Mouse (Mus musculus) liver, embryonic 14.5 days (tissue): ENCODE results near the gene Idh1. TPM values are rescaled to one million over a fixed set of nuclear protein-coding genes. Genes with fewer than 3 reads are reported as not detected.

Source experiments
- ATAC-seq: fragments of 200-750 bp; cut with Nextera tagmentation; 2 replicates; pipeline ENCODE4 v1.8.0; 2017; ENCODE audit warnings: moderate number of reproducible peaks, mild to moderate bottlenecking, moderate library complexity; ENCODE audit not compliant: insufficient read depth
- DNase-seq, 3 experiments: peaks; one replicate each; pipeline ENCODE4 v3.0.0-alpha.2; 2012 to 2013; ENCODE audit warnings: low read depth in 3 of 3, low spot score in 3 of 3
- H3K27ac ChIP-seq: fragments of 300-500 bp; sonication (generic); 2 replicates; pipeline ENCODE4 v1.5.1; 2014; ENCODE audit warnings: moderate library complexity, mild to moderate bottlenecking, control low read depth, inconsistent platforms
- H3K27me3 ChIP-seq: fragments of 300-500 bp; sonication (generic); 2 replicates; pipeline ENCODE4 v1.6.1; 2014; ENCODE audit warnings: mild to moderate bottlenecking, low read length, moderate library complexity; ENCODE audit not compliant: control insufficient read depth, insufficient read depth
- H3K36me3 ChIP-seq: fragments of 300-500 bp; sonication (generic); replicated peaks from 2 replicates; pipeline ENCODE4 v1.6.1; 2014; ENCODE audit warnings: low read depth; ENCODE audit not compliant: control insufficient read depth, insufficient read depth
- H3K4me1 ChIP-seq, 2 experiments: fragments of 200-500 bp in 1 of 2; fragments of 300-500 bp in 1 of 2; sonication (generic) in 1 of 2; replicated peaks; 2 replicates each; pipeline ENCODE4 v1.6.1; 2012 to 2014; ENCODE audit warnings: antibody characterized with exemption in 1 of 2, inconsistent platforms in 1 of 2, low read length in 1 of 2; ENCODE audit not compliant: control insufficient read depth in 2 of 2, insufficient read depth in 2 of 2
- H3K4me2 ChIP-seq: fragments of 300-500 bp; sonication (generic); 2 replicates; pipeline ENCODE4 v1.6.1; 2014; ENCODE audit warnings: low read depth, mild to moderate bottlenecking, control low read depth, moderate library complexity
- H3K4me3 ChIP-seq, 2 experiments: fragments of 200-500 bp in 1 of 2; fragments of 300-500 bp in 1 of 2; sonication (generic) in 1 of 2; 2 replicates each; pipeline ENCODE4 v1.5.1; 2012 to 2014; ENCODE audit warnings: low read depth in 2 of 2, low read length in 2 of 2, mild to moderate bottlenecking in 2 of 2, control low read depth in 1 of 2, inconsistent platforms in 1 of 2, moderate library complexity in 1 of 2; ENCODE audit not compliant: insufficient read depth in 1 of 2
- H3K9ac ChIP-seq: fragments of 300-500 bp; sonication (generic); replicated peaks from 2 replicates; pipeline ENCODE4 v1.6.1; 2014; ENCODE audit warnings: mild to moderate bottlenecking, control low read depth, moderate library complexity
- H3K9me3 ChIP-seq: fragments of 300-500 bp; sonication (generic); 2 replicates; pipeline ENCODE4 v1.6.1; 2016; ENCODE audit warnings: low read length, mixed read lengths; ENCODE audit not compliant: control insufficient read depth
- CTCF ChIP-seq: IDR thresholded peaks from 2 replicates; pipeline ENCODE4 v1.5.1; 2016; ENCODE audit warnings: antibody characterized with exemption, low read depth, control low read depth
- EP300 ChIP-seq: IDR thresholded peaks from 2 replicates; pipeline ENCODE4 v1.6.1; 2016; ENCODE audit warnings: antibody characterized with exemption, low read depth
- WGBS: fragments of 180-500 bp; shearing (Covaris S2); extraction: QIAGEN DNeasy Blood & Tissue Kit; methylation state at CpG from one replicate; pipeline ENCODE4 v1.1.7; 2014; ENCODE audit not compliant: insufficient replicate concordance; 5-methylcytosine and 5-hydroxymethylcytosine counted together
- polyA plus RNA-seq, 2 experiments: library from polyadenylated mRNA; depleted of rRNA in 1 of 2; stranded (reverse) in 1 of 2; unstranded in 1 of 2; fragments of >200 nt; fragmentation: Nextera tagmentation in 1 of 2; extraction: Ambion mirVana in 1 of 2; gene quantifications; 2 replicates each; pipeline versions ENCODE4 v1.2.1 to v1.2.3; 2012 to 2014

The Idh1 gene
- polyA plus RNA-seq, 2 experiments: 34.6 to 96.0 TPM

GRCm38 (mm10) chr1:65113536-65114172, 72.6 kb downstream of the Idh1 start:
- peaks cover 0 to 11% of the 10 kb centered on the region in 2 experiments; a peak in 2 of 4 replicates for H3K4me1 ChIP-seq
- no peak for DNase-seq
- no peaks in the 10 kb centered on the region for H3K9me3 ChIP-seq
- H3K36me3 ChIP-seq: no peaks in the 10 kb centered on the region
- no peaks in the 10 kb centered on the region for H3K27me3 ChIP-seq
- H3K9ac ChIP-seq: no peak overlapping the region
- no peak overlapping the region for H3K27ac ChIP-seq
- no peak for TF ChIP-seq EP300
- no peak for TF ChIP-seq CTCF
- ATAC-seq: 0 out of 2 replicates have a peak, but pooled peaks have one; percentile 26
- H3K4me3 ChIP-seq: no peak overlapping the region
- WGBS: 64% methylated on average over 5 of the region's 5 CpGs
- H3K4me2 ChIP-seq: no peak overlapping the region

- Histone ChIP-seq H3K4me2 (peak overlapping the region; percentile 43), H3K27me3 (no peaks in the 10 kb centered on the region), H3K36me3 (no peaks in the 10 kb centered on the region), H3K4me3 (no peak overlapping the region), H3K27ac (no peak overlapping the region), H3K9ac (no peak overlapping the region), H3K9me3 (no peaks in the 10 kb centered on the region), H3K4me1 (peaks cover 0 to 8% of the 10 kb centered on the region in 2 experiments; a peak in 2 of 4 replicates)
- ATAC-seq (no peak), DNase-seq (no peak)
- WGBS: 31% methylated on average over 14 of the region's 14 CpGs
- TF ChIP-seq CTCF (no peak), EP300 (no peak)
Measured at GRCm38 (mm10) chr1:65112807-65113196, 73.5 kb downstream of the Idh1 start.

- WGBS: 8% methylated on average over 8 of the region's 8 CpGs
- H3K4me1 ChIP-seq: peaks cover 0 to 8% of the 10 kb centered on the region in 2 experiments; a peak in 2 of 4 replicates
- peak overlapping the region; percentile 43 for H3K4me2 ChIP-seq
- no peak overlapping the region for H3K9ac ChIP-seq
- DNase-seq: peak; percentile 49 to 58 (median 52)
- no peak overlapping the region for H3K27ac ChIP-seq
- H3K36me3 ChIP-seq: no peaks in the 10 kb centered on the region
- no peaks in the 10 kb centered on the region for H3K27me3 ChIP-seq
- ATAC-seq: no peak
- no peak for TF ChIP-seq EP300
- TF ChIP-seq CTCF: peak; percentile 86
- H3K9me3 ChIP-seq: no peaks in the 10 kb centered on the region
- H3K4me3 ChIP-seq: no peak overlapping the region
Measured at GRCm38 (mm10) chr1:65112031-65112806, 74.1 kb downstream of the Idh1 start.

DNA sequence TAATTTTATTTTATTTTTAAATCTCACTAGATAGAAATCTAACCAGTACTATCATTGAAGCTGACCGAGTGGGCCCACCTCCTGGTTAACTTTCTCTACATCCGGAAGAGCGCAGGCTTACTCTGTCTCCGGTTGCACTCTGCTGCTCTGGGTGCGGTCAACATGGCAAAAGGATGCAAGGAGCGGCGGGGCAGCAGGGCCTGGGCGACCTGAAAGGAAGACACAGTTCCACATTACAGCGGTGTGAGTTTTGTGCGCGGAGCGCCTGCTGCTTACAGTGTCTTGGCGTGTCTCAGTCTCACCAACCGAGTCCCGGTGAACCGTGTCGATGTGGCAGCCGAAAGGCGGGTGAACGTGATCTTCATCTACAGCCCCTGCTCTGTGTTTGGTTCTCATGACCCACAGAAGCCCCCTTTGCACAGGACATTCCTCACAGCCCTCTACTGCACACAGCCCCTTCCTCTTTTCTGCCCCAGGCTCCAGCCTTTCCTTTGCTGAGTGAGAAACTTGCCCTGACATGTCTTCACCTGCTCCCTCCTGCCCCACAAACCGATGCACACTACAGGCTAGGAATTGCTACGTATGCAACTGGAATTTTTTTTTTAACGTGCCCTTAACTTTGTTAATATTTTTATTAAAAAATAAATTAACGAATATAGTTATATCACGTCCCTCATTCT, 76.4 kb downstream of the Idh1 start:
- TF ChIP-seq CTCF: no peak
- TF ChIP-seq EP300: no peak
- Histone ChIP-seq H3K27ac (no peak overlapping the region), H3K36me3 (no peaks in the 10 kb centered on the region), H3K4me3 (no peak overlapping the region), H3K9ac (no peak overlapping the region), H3K4me2 (no peak overlapping the region), H3K4me1 (peaks cover 0 to 8% of the 10 kb centered on the region in 2 experiments; a peak in 2 of 4 replicates), H3K27me3 (no peaks in the 10 kb centered on the region), H3K9me3 (no peaks in the 10 kb centered on the region)
- 63% methylated on average over 25 of the region's 25 CpGs for WGBS
- ATAC-seq (no peak), DNase-seq (no peak)

DNA sequence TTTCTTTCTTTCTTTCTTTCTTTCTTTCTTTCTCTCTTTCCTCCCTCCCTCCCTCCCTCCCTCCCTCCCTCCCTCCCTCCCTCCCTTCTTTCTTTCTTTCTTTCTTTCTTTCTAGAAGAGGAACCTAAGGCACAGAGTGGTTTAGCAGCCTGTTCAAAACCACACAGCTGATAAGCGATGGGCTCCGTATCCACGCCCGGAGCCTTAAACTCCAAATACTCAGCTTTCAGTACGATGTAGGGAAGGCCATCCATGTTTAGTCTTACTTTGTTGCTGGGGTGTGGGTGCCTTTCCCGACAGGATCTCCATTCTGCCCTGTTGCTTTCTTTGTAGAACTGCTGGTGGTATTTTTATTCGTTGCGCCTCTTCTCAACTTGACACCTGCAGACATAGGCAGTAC, 77.1 kb downstream of the Idh1 start:
- Histone ChIP-seq H3K27ac (no peak overlapping the region), H3K36me3 (no peaks in the 10 kb centered on the region), H3K27me3 (no peaks in the 10 kb centered on the region), H3K9ac (no peak overlapping the region), H3K4me3 (no peak overlapping the region), H3K9me3 (no peaks in the 10 kb centered on the region), H3K4me2 (no peak overlapping the region), H3K4me1 (peaks cover 0 to 8% of the 10 kb centered on the region in 2 experiments; a peak in 2 of 4 replicates)
- TF ChIP-seq EP300: no peak
- TF ChIP-seq CTCF: no peak
- DNase-seq (no peak), ATAC-seq (no peak)
- 46% methylated on average over 8 of the region's 8 CpGs for WGBS

Other genes with a start within 250 kb of the Idh1 start
- gene Plekhm3, start 229.7 kb downstream of the Idh1 start, polyA plus RNA-seq (2012; rRNA removed): 0.61 and 0.63 TPM in 2 replicates
- 0.58 and 1.1 TPM in 2 replicates for gene Plekhm3, start 229.7 kb downstream of the Idh1 start, polyA plus RNA-seq (2014; fragmentation: Nextera tagmentation; extraction: Ambion mirVana)
- 0.02 TPM in 1 of 2 replicates, not detected in the other for gene Akr1cl, start 153.7 kb downstream of the Idh1 start, polyA plus RNA-seq (2012; rRNA removed)
- gene Akr1cl, start 153.7 kb downstream of the Idh1 start, polyA plus RNA-seq (2014; fragmentation: Nextera tagmentation; extraction: Ambion mirVana): not detected in 2 replicates
- gene Cryge, start 135.4 kb downstream of the Idh1 start, polyA plus RNA-seq (2012; rRNA removed): not detected in 2 replicates
- not detected in 2 replicates for gene Cryge, start 135.4 kb downstream of the Idh1 start, polyA plus RNA-seq (2014; fragmentation: Nextera tagmentation; extraction: Ambion mirVana)
- not detected in 2 replicates for gene Crygd, start 123.0 kb downstream of the Idh1 start, polyA plus RNA-seq (2012; rRNA removed)
- not detected in 2 replicates for gene Crygd, start 123.0 kb downstream of the Idh1 start, polyA plus RNA-seq (2014; fragmentation: Nextera tagmentation; extraction: Ambion mirVana)
- gene Crygc, start 112.8 kb downstream of the Idh1 start, polyA plus RNA-seq (2012; rRNA removed): not detected in 2 replicates
- gene Crygc, start 112.8 kb downstream of the Idh1 start, polyA plus RNA-seq (2014; fragmentation: Nextera tagmentation; extraction: Ambion mirVana): not detected in 2 replicates
- gene Crygb, start 104.2 kb downstream of the Idh1 start, polyA plus RNA-seq (2012; rRNA removed): not detected in 2 replicates
- not detected in 2 replicates for gene Crygb, start 104.2 kb downstream of the Idh1 start, polyA plus RNA-seq (2014; fragmentation: Nextera tagmentation; extraction: Ambion mirVana)
- not detected in 2 replicates for gene Cryga, start 83.1 kb downstream of the Idh1 start, polyA plus RNA-seq (2012; rRNA removed)
- not detected in 2 replicates for gene Cryga, start 83.1 kb downstream of the Idh1 start, polyA plus RNA-seq (2014; fragmentation: Nextera tagmentation; extraction: Ambion mirVana)
- 0.08 TPM in 1 of 2 replicates, not detected in the other for gene Gm28845, start 66.9 kb downstream of the Idh1 start, polyA plus RNA-seq (2012; rRNA removed)
- not detected in 2 replicates for gene Gm28845, start 66.9 kb downstream of the Idh1 start, polyA plus RNA-seq (2014; fragmentation: Nextera tagmentation; extraction: Ambion mirVana)
- 0.10 and 0.13 TPM in 2 replicates for gene D630023F18Rik, start 63.3 kb downstream of the Idh1 start, polyA plus RNA-seq (2012; rRNA removed)
- gene D630023F18Rik, start 63.3 kb downstream of the Idh1 start, polyA plus RNA-seq (2014; fragmentation: Nextera tagmentation; extraction: Ambion mirVana): 0.08 and 0.18 TPM in 2 replicates
- gene Pikfyve, start 183 bp upstream of the Idh1 start, polyA plus RNA-seq (2012; rRNA removed): 1.6 and 2.6 TPM in 2 replicates
- gene Pikfyve, start 183 bp upstream of the Idh1 start, polyA plus RNA-seq (2014; fragmentation: Nextera tagmentation; extraction: Ambion mirVana): 4.9 and 5.1 TPM in 2 replicates
- gene Pth2r, start 95.6 kb upstream of the Idh1 start, polyA plus RNA-seq (2012; rRNA removed): not detected in 2 replicates
- gene Pth2r, start 95.6 kb upstream of the Idh1 start, polyA plus RNA-seq (2014; fragmentation: Nextera tagmentation; extraction: Ambion mirVana): 0.08 TPM in 1 of 2 replicates, not detected in the other